ENCODE assay signal across 22 mouse cellular contexts in the genomic region with DNA sequence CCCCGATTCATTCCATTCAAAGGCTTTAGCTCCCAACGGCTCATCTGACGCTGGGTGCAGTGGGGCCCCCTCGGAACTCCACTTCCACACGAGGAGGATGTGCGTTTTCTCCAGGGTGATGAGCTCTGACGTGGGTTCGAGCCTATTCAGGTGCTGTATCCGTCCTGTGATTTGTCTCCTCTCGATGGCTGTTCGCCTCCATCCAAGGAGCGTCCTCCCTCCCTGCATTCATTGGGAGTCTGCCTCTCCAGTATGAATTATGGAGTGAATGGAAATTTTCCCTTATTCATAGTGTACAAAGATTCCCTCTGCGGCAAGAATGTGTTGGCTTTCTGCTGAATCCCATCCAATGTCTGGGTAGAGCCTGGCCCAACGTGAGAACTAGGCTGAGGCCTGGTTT. TPM values are rescaled to one million over a fixed set of nuclear protein-coding genes. Genes with fewer than 3 reads are reported as not detected.
"Had no signal": no experiment of that assay in that cellular context is flagged by ENCODE, and none has a peak within 500 bp of the region (broad histone marks: within the 10 kb centered on the region; RNA-seq: fewer than 3 reads in every experiment).

No protein-coding gene starts in this region.

- H3K36me3 ChIP-seq: liver, embryonic 13.5 days; midbrain, embryonic 12.5 days; neural tube, embryonic 13.5 days had no signal

- H3K9me3 ChIP-seq: liver, embryonic 13.5 days; midbrain, embryonic 12.5 days; neural tube, embryonic 13.5 days had no signal

- DNase-seq: kidney, adult 2 months; kidney, postnatal 25 days; liver, embryonic 13.5 days; lung, adult 2 months; lung, postnatal 14 days; lung, postnatal 4 days; retina, postnatal 1 day; right cerebral cortex, postnatal 4 days; thymus, postnatal 25 days had no signal

- H3K27ac ChIP-seq: kidney, postnatal 0 days; liver, embryonic 13.5 days; midbrain, embryonic 12.5 days; neural tube, embryonic 13.5 days; stomach, postnatal 0 days had no signal

- ATAC-seq: midbrain, embryonic 16.5 days had no signal

- H3K27me3 ChIP-seq: liver, embryonic 13.5 days; midbrain, embryonic 12.5 days; neural tube, embryonic 13.5 days had no signal

- H3K4me3 ChIP-seq: liver, embryonic 13.5 days; midbrain, embryonic 12.5 days; myocyte; neural tube, embryonic 13.5 days had no signal

RNA-seq across cellular contexts. Expression of a gene that starts 34.5 kb away (rescaled TPM):
- total RNA-seq: left cerebral cortex, postnatal 10 days; left cerebral cortex, postnatal 36 days had no signal

RNA-seq across cellular contexts. Expression of a gene that starts 48.9 kb away (rescaled TPM):
- total RNA-seq: liver, adult 2 months; megakaryocyte progenitor cell, adult 5-6 weeks; megakaryocyte-erythroid progenitor cell, adult 5-6 weeks; monocyte, adult 5-6 weeks; neutrophil, adult 5-6 weeks had no signal
- polyA plus RNA-seq: liver, adult 2 months had no signal
